Mouse (Mus musculus) limb, embryonic 14.5 days (tissue): ENCODE measurements around the gene Rab8b. TPM values are rescaled to one million over a fixed set of nuclear protein-coding genes. Genes with fewer than 3 reads are reported as not detected.

Experiments
- ATAC-seq: fragments of 200-750 bp; cut with Nextera tagmentation; 2 replicates; pipeline ENCODE4 v1.8.0; 2017; ENCODE audit warnings: low read depth, moderate number of reproducible peaks, moderate TSS enrichment; ENCODE audit not compliant: low FRiP score
- DNase-seq: peaks from one replicate; pipeline ENCODE4 v3.0.0-alpha.2; 2015; ENCODE audit warnings: low spot score
- H3K27ac ChIP-seq: fragments of 300-500 bp; sonication (generic); replicated peaks from 2 replicates; pipeline ENCODE4 v1.5.1; 2014; ENCODE audit warnings: low read depth, mild to moderate bottlenecking, low read length, moderate library complexity, mixed read lengths
- H3K27me3 ChIP-seq: fragments of 300-500 bp; sonication (generic); 2 replicates; pipeline ENCODE4 v1.6.1; 2014; ENCODE audit warnings: low read length, mixed read lengths; ENCODE audit not compliant: control insufficient read depth, insufficient read depth
- H3K36me3 ChIP-seq: fragments of 300-500 bp; sonication (generic); 2 replicates; pipeline ENCODE4 v1.6.1; 2014; ENCODE audit warnings: mild to moderate bottlenecking, low read length, moderate library complexity, mixed read lengths; ENCODE audit not compliant: control insufficient read depth, insufficient read depth
- H3K4me1 ChIP-seq: fragments of 300-500 bp; sonication (generic); 2 replicates; pipeline ENCODE4 v1.6.1; 2014; ENCODE audit warnings: antibody characterized with exemption, low read length, mixed read lengths; ENCODE audit not compliant: control insufficient read depth, insufficient read depth
- H3K4me2 ChIP-seq: fragments of 300-500 bp; sonication (generic); replicated peaks from 2 replicates; pipeline ENCODE4 v1.6.1; 2014; ENCODE audit warnings: low read depth, mild to moderate bottlenecking, low read length, moderate library complexity; ENCODE audit not compliant: severe bottlenecking
- H3K4me3 ChIP-seq: fragments of 300-500 bp; sonication (generic); replicated peaks from 2 replicates; pipeline ENCODE4 v1.5.1; 2014; ENCODE audit warnings: low read length
- H3K9ac ChIP-seq: fragments of 300-500 bp; sonication (generic); 2 replicates; pipeline ENCODE4 v1.6.1; 2014; ENCODE audit warnings: mild to moderate bottlenecking, low read depth, low read length, moderate library complexity; ENCODE audit not compliant: severe bottlenecking
- H3K9me3 ChIP-seq: fragments of 300-500 bp; sonication (generic); 2 replicates; pipeline ENCODE4 v1.6.1; 2016; ENCODE audit warnings: low read length; ENCODE audit not compliant: control insufficient read depth
- POLR2A ChIP-seq: fragments of 200-500 bp; IDR thresholded peaks from 2 replicates; pipeline ENCODE4 v1.8.0; 2012; ENCODE audit warnings: inconsistent platforms, mild to moderate bottlenecking, moderate library complexity, borderline replicate concordance; ENCODE audit not compliant: insufficient read depth, insufficient read length; ENCODE audit errors: extremely low read depth
- WGBS: fragments of 180-500 bp; shearing (Covaris S2); extraction: QIAGEN DNeasy Blood & Tissue Kit; methylation state at CpG from one replicate; pipeline ENCODE4 v1.1.7; 2014; 5-methylcytosine and 5-hydroxymethylcytosine counted together
- polyA plus RNA-seq, 2 experiments: library from polyadenylated mRNA; depleted of rRNA in 1 of 2; stranded (reverse) in 1 of 2; unstranded in 1 of 2; fragments of >200 nt; fragmentation: Nextera tagmentation in 1 of 2; extraction: Ambion mirVana in 1 of 2; gene quantifications; 2 replicates each; pipeline versions ENCODE4 v1.2.1 to v1.2.3; 2012 to 2014

The Rab8b gene
- 14.3 and 15.1 TPM in 2 replicates for polyA plus RNA-seq (2012; rRNA removed)
- 15.4 and 16.8 TPM in 2 replicates for polyA plus RNA-seq (2014; fragmentation: Nextera tagmentation; extraction: Ambion mirVana)

DNA sequence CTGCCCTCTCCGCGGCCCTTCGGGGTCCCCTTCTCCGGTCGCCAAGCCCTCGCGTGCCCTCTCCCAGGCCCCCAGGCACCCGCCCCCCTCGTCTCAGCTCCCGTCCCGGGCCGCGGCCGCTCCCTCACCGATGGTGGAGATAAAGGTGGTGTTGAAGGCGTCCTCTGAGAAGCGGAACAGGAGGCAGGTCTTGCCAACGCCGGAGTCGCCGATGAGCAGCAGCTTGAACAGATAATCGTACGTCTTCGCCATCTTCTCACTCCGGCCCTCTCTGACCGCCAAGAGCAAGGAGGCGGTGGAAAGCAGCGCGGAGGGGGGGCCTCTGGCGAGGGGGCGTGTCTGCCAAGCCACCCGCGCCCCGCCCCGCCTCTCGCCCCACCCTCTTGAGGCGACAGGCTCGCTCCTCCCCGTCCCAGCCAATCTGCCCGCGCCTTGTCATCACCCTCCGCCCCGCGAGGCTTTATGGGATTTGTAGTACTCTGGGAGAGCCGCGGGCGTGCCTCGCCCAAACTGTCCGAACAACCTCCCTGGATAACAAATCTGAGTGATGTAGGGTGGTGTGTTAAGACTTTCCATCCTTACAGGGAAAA is at the start of gene Rab8b:
TSS of gene Rab8b (minus strand) at position 306 of the 590 bp plus-strand sequence.
- peak; percentile 53; the same call in 1 of the 2 replicates for TF ChIP-seq POLR2A
- H3K4me3 ChIP-seq: peak within 1 kb of the TSS; percentile 65
- no peaks in the 10 kb centered on the region for H3K36me3 ChIP-seq
- ATAC-seq (peak; percentile 99), DNase-seq (peak; percentile 97)
- no peaks in the 10 kb centered on the region for H3K27me3 ChIP-seq
- no peaks in the 10 kb centered on the region for H3K9me3 ChIP-seq
- H3K4me1 ChIP-seq: peaks cover 10% of the 10 kb centered on the region
- H3K4me2 ChIP-seq: peak within 1 kb of the TSS; percentile 79
- H3K27ac ChIP-seq: peak within 1 kb of the TSS; percentile 53
- peak within 1 kb of the TSS; percentile 76 for H3K9ac ChIP-seq
- under 1% methylated on average over 38 of the region's 49 CpGs for WGBS

DNA sequence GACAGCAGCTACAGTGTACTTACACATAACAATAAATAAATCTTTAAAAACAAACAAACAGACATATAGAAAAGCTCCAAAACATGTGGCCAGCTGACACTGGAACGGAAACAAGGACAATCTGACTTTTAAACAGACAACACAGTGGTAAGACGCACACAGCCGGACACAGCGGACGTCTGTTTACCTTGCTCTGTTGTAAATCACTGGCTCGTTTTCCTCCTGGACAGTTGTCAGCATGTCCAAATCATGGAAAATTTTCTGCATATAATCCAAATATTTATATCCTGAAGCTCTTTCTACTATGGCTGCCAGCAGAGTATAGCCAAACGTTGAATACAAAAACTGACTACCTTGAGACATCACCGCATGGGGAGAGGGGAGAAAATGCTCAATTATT is 48.0 kb upstream of the Rab8b start:
- WGBS: 86% methylated on average over 8 of the region's 8 CpGs
- ATAC-seq (no peak), DNase-seq (no peak)
- no peaks in the 10 kb centered on the region for H3K4me1 ChIP-seq
- H3K27ac ChIP-seq: no peak overlapping the region
- no peaks in the 10 kb centered on the region for H3K9me3 ChIP-seq
- no peaks in the 10 kb centered on the region for H3K27me3 ChIP-seq
- H3K4me3 ChIP-seq: no peak overlapping the region
- peaks cover 16% of the 10 kb centered on the region for H3K36me3 ChIP-seq
- H3K9ac ChIP-seq: no peak overlapping the region
- no peak overlapping the region for H3K4me2 ChIP-seq
- no peak for TF ChIP-seq POLR2A

DNA sequence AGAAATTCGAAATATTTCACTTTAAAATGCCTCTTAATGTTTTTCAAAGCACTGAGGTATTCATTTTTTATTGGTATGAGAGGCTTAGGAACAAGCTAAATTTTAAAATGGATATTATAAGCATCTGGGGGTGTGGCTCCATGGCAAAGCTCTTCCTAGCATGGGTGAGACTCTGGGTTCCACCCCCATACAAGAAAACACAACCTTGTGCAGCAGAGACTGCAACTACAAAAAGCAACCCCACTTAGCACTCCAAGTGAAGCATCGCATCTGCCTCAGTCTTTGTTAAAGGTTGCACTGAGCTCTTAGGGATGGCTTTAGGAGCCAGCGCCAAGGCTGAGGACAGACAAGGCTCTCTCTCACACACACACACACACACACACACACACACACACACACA is 42.0 kb upstream of the Rab8b start:
- TF ChIP-seq POLR2A: no peak
- no peaks in the 10 kb centered on the region for H3K36me3 ChIP-seq
- DNase-seq (no peak), ATAC-seq (no peak)
- H3K27ac ChIP-seq: no peak overlapping the region
- 64% methylated on average over 3 of the region's 3 CpGs for WGBS
- no peaks in the 10 kb centered on the region for H3K4me1 ChIP-seq
- H3K27me3 ChIP-seq: no peaks in the 10 kb centered on the region
- no peak overlapping the region for H3K4me3 ChIP-seq
- H3K9me3 ChIP-seq: no peaks in the 10 kb centered on the region
- no peak overlapping the region for H3K4me2 ChIP-seq
- no peak overlapping the region for H3K9ac ChIP-seq

DNA sequence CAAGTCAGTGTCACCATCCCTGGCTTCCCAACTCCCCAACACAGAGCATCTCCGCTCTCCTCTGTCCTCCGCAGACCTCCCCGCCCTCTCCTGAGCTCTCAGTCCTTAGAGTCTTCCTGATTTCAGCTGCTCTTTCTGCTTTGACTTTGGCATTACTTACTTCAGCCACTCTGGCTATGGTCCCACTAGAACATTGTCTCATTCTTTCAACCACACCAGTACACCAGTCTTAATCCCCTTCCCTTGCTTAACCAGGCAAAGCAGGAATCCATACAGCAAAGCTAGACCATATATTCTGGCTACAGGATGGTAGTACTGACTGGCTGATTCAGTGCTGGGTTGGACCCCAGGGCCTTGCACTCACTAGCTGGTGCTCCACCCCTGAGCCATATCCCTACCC is 38.0 kb upstream of the Rab8b start:
- H3K4me3 ChIP-seq: no peak overlapping the region
- no peak for TF ChIP-seq POLR2A
- DNase-seq: no peak
- H3K9ac ChIP-seq: no peak overlapping the region
- no peaks in the 10 kb centered on the region for H3K36me3 ChIP-seq
- no peak overlapping the region for H3K27ac ChIP-seq
- H3K4me2 ChIP-seq: no peak overlapping the region
- no peaks in the 10 kb centered on the region for H3K4me1 ChIP-seq
- H3K9me3 ChIP-seq: no peaks in the 10 kb centered on the region
- no peaks in the 10 kb centered on the region for H3K27me3 ChIP-seq
- ATAC-seq: no peak
- 87% methylated on average over 3 of the region's 3 CpGs for whole genome bisulfite sequencing

DNA sequence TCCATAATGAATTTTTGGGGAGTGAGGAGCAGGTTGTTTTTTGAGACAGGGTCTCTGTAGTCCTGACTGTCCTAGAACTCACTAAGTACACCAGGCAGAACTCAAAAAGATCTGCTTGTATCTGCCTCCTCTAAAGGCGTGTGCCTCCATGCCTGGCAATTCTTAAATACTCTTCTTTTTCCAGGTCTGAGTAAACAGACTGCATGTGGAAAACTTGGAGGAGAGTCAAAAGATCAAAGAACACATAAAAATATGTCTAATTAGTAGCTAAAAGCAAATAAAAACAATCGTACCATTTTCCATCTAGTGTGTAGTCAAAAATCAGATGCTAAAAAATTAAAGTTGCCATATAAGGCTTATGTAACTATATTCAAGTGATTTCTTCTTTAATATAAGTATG is 33.4 kb upstream of the Rab8b start:
- Histone ChIP-seq H3K27ac (no peak overlapping the region), H3K4me2 (no peak overlapping the region), H3K4me1 (no peaks in the 10 kb centered on the region), H3K27me3 (no peaks in the 10 kb centered on the region), H3K9ac (no peak overlapping the region), H3K9me3 (no peaks in the 10 kb centered on the region), H3K4me3 (no peak overlapping the region), H3K36me3 (peaks cover 13% of the 10 kb centered on the region)
- 65% methylated on average over 2 of the region's 2 CpGs for WGBS
- ATAC-seq: no peak
- DNase-seq: no peak
- TF ChIP-seq POLR2A: no peak
